Mouse (Mus musculus) embryonic facial prominence, embryonic 10.5 days (tissue): ENCODE results near the gene Kpna3. TPM values are rescaled to one million over a fixed set of nuclear protein-coding genes. Genes with fewer than 3 reads are reported as not detected.
"Not testable (repeated sequence)": the region's sequence is repeated elsewhere in the genome, so short reads cannot be mapped to it uniquely, and the experiment has no call there.

ENCODE experiments used
- DNase-seq: peaks from one replicate; pipeline ENCODE4 v3.0.0-alpha.2; 2017; ENCODE audit warnings: low spot score
- H3K27ac ChIP-seq: fragments of 300-500 bp; sonication (generic); replicated peaks from 2 replicates; pipeline ENCODE4 v1.5.1; 2016; ENCODE audit warnings: mild to moderate bottlenecking
- H3K27me3 ChIP-seq: fragments of 300-500 bp; sonication (generic); replicated peaks from 2 replicates; pipeline ENCODE4 v1.6.1; 2016; ENCODE audit warnings: low read depth, mild to moderate bottlenecking; ENCODE audit not compliant: poor library complexity, severe bottlenecking
- H3K36me3 ChIP-seq: fragments of 300-500 bp; sonication (generic); replicated peaks from 2 replicates; pipeline ENCODE4 v1.6.1; 2016; ENCODE audit warnings: mild to moderate bottlenecking, moderate library complexity
- H3K4me1 ChIP-seq: fragments of 300-500 bp; sonication (generic); 2 replicates; pipeline ENCODE4 v1.6.1; 2016
- H3K4me3 ChIP-seq: fragments of 300-500 bp; sonication (generic); 2 replicates; pipeline ENCODE4 v1.5.1; 2016; ENCODE audit warnings: mild to moderate bottlenecking, moderate library complexity
- H3K9me3 ChIP-seq: fragments of 300-500 bp; sonication (generic); 2 replicates; pipeline ENCODE4 v1.6.1; 2016; ENCODE audit warnings: mild to moderate bottlenecking
- WGBS: fragments of 180-500 bp; shearing (Covaris S2); methylation state at CpG from one replicate; pipeline ENCODE4 v1.1.7; 2016; 5-methylcytosine and 5-hydroxymethylcytosine counted together
- polyA plus RNA-seq: library from polyadenylated mRNA; unstranded; fragments of >200 nt; fragmentation: Nextera tagmentation; extraction: Ambion mirVana; gene quantifications from 2 replicates; pipeline ENCODE4 v1.2.1, GENCODE M21; 2016

Kpna3 gene
- polyA plus RNA-seq, 1 experiment from 2014 or later, result 84.7 TPM

DNA sequence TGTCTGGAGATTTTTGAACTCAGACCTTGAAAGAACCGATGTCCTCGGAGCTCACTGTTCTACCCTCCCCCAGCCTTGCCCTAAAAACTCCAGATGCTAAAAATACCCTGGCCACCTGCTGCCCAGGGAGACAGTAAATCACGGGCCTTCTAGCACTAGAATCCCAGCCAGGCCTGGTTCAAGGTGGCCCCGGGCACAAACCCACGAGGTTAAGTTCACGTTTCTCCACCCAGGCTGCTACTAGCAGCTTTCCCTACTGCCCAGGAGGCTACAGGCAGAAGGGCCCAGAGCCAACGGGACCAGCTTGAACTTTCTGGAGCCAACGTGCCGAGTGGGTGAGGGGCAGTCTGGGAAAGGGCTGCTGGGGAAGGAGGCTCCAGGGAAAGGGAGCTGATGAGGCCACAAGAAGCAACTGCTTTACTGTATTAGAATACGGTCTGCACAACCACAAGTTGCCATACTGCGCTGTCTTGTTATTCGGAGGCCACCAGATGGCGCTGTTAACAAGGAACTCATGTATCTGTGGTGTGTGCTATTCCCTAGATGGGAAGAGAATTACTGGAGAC, 108.6 kb downstream of the Kpna3 start:
- 32% methylated on average over 13 of the region's 13 CpGs for WGBS
- H3K9me3 ChIP-seq, result no peaks in the 10 kb centered on the region
- H3K4me1 ChIP-seq, result peaks cover 19% of the 10 kb centered on the region
- DNase-seq, result peak; percentile 81
- H3K27ac ChIP-seq, result no peak overlapping the region
- 0 out of 2 replicates have a peak overlapping the region, but pooled peaks have one; percentile 12 for H3K4me3 ChIP-seq
- peaks cover 3% of the 10 kb centered on the region; the same call in 1 of the 2 replicates for H3K36me3 ChIP-seq
- no peaks in the 10 kb centered on the region for H3K27me3 ChIP-seq

DNA sequence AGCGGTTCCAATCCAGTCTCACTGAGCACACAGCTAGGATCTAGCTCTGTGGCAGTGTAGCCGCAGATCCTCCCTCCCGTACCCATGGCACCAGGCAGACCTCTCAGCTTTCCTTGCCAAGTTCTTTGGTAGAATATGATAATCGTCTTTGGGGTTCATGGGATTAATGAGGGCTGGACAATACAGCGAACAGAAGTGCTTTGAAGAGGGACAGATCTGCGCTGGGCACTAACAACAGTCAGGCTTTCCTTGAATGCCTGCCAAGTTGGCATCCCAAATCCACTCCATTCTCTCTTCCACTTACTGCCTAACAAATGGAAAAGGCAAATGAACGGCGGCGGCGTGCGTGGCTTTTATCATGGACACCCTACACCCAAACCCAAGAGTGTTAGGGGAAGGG, 109.1 kb downstream of the Kpna3 start:
- H3K36me3 ChIP-seq, result peaks cover 3% of the 10 kb centered on the region; the same call in 1 of the 2 replicates
- WGBS, result 85% methylated on average over 11 of the region's 11 CpGs

DNA sequence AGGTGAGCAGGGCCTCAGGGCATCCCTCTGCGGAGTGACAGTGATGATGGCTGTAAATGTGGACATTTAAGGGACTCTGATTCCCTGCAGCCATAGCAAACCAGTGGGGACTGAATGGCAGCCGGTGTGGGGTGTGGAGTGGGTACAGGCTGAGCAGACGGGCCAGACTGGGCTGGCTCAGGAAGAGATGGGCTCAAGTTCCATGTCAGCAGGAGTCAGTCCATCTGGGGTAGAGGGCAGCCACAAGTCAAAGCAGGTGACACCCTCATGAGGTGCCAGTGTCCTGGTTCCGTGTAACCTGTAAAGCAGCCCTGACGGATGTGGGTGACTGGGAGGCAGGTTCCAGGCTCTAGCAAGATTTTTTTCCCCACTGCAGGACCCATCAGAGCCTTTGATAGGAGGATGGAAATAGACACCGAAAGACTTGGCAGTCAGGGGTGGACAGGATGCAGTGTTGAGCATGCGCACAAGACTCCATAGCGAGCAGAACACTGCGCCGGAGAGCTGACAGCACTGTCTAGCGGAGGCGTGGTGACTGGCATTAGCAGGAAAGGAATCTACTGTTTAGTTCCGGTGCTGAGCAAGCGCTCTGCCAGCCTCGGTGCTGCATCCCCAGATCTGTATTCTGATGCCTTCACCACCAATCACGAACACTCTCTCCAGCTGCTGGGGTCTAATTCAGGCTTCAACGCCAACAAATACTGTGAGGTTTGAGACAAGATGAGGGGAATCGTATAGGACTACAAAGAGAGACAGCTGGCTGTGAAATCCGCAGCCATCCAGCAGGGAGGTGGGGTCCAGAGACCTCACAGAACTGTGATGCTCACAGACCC, 111.8 kb downstream of the Kpna3 start:
- H3K27me3 ChIP-seq, result no peaks in the 10 kb centered on the region
- peak; percentile 62 for DNase-seq
- H3K4me1 ChIP-seq, result peaks cover 19% of the 10 kb centered on the region
- H3K27ac ChIP-seq, result peak overlapping the region; percentile 15
- no peaks in the 10 kb centered on the region for H3K36me3 ChIP-seq
- H3K4me3 ChIP-seq, result peak overlapping the region; percentile 47
- H3K9me3 ChIP-seq, result 0 out of 2 replicates have a peak, but pooled peaks cover 4% of the 10 kb centered on the region
- 33% methylated on average over 19 of the region's 19 CpGs for WGBS

More for the DNA sequence above, 109.1 kb downstream of the Kpna3 start:
- DNase-seq, result no peak
- Histone ChIP-seq H3K4me1 (peaks cover 19% of the 10 kb centered on the region), H3K27me3 (no peaks in the 10 kb centered on the region), H3K27ac (no peak overlapping the region), H3K9me3 (no peaks in the 10 kb centered on the region), H3K4me3 (no peak overlapping the region)

DNA sequence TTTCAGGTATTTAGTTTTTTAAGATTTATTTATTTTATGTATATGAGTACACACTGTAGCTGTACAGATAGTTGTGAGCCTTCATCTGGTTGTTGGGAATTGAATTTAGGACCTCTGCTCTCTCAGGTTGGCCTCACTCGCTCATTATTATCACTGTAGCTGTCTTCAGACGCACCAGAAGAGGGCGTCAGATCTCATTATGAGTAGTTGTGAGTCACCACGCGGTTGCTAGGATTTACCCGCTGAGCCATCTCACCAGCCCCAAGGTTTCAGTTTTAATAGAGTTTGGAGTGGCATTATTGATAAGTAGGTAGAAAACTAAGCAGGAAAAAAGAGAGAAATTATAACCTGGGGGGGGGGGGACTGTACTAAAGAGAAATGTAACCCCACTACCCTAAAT, 112.7 kb downstream of the Kpna3 start:
- not testable (repeated sequence) for H3K36me3 ChIP-seq, H3K27ac ChIP-seq, H3K9me3 ChIP-seq, H3K4me3 ChIP-seq, H3K27me3 ChIP-seq, DNase-seq
- peaks cover 19% of the 10 kb centered on the region for H3K4me1 ChIP-seq
- 19% methylated on average over 6 of the region's 6 CpGs for WGBS

DNA sequence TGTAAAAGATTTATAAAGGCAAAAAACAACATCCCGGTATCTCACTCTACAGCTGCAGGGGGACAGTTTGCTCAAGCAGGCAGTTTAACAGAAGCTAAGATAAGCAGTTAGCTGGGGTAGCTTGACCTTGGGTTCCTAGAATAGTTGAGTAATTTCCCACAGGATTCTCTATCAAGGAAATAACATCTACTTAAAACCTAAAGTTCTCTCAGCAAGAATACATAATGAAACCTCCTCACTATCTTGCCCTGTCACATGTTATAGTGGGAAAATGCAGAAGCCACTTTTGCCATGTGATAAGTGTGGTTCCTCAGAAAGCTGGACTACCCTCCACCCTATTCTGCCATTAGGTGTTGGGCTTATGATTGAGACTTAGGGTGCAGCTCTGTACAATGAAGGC, 116.9 kb downstream of the Kpna3 start:
- no peaks in the 10 kb centered on the region for H3K36me3 ChIP-seq
- H3K27ac ChIP-seq, result no peak overlapping the region
- WGBS, result 94% methylated on average over 1 of the region's 1 CpGs
- H3K4me1 ChIP-seq, result peaks cover 10% of the 10 kb centered on the region
- H3K27me3 ChIP-seq, result no peaks in the 10 kb centered on the region
- H3K4me3 ChIP-seq, result no peak overlapping the region
- no peak for DNase-seq
- H3K9me3 ChIP-seq, result peaks cover 7% of the 10 kb centered on the region; the same call in 1 of the 2 replicates

DNA sequence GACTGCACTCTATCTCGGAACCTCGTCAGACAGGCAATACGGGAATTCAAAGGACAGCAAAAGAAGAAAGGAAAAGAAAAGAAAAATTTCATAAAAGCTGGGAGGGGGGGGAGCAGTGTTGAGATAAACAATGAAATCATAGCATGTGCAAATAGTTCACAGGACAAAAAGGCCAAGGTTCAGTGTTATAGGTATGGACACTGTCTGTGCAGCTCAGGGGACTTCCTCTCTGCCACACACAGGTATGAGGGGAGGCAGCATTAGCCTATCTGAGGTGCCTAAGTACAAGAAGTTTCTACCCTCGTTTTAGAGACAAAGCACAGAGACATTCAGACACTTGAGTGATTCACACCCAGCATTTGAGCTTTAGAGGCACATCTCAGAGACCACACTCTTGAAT, 118.5 kb downstream of the Kpna3 start:
- Histone ChIP-seq H3K27ac (no peak overlapping the region), H3K4me1 (peaks cover 7% of the 10 kb centered on the region; the same call in 1 of the 2 replicates), H3K36me3 (no peaks in the 10 kb centered on the region), H3K4me3 (no peak overlapping the region), H3K27me3 (no peaks in the 10 kb centered on the region), H3K9me3 (peaks cover 7% of the 10 kb centered on the region; the same call in 1 of the 2 replicates)
- WGBS, result 90% methylated on average over 4 of the region's 4 CpGs
- no peak for DNase-seq

DNA sequence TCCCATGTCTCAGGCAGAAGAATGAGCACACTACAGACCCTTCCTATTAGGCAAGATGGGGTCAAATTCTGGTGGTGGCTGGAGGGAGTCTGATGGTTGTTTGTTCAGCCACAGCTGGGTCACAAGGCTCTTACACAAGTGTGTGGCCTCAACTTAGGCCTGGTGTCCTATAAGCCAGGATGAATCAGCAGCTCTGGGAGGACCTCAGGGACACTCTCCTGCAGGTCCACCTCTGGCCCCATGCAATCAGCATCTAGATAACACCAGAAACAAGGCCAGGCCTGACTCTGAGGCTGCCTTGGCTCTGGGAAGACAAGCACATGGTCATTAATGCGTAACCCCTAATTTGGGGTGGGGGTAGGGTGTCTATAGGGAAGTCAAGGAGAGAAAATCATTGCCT, 118.9 kb downstream of the Kpna3 start:
- Histone ChIP-seq H3K36me3 (no peaks in the 10 kb centered on the region), H3K27me3 (no peaks in the 10 kb centered on the region), H3K4me1 (peaks cover 7% of the 10 kb centered on the region; the same call in 1 of the 2 replicates), H3K27ac (no peak overlapping the region), H3K4me3 (no peak overlapping the region), H3K9me3 (peaks cover 7% of the 10 kb centered on the region; the same call in 1 of the 2 replicates)
- WGBS, result 88% methylated on average over 1 of the region's 1 CpGs
- no peak for DNase-seq

DNA sequence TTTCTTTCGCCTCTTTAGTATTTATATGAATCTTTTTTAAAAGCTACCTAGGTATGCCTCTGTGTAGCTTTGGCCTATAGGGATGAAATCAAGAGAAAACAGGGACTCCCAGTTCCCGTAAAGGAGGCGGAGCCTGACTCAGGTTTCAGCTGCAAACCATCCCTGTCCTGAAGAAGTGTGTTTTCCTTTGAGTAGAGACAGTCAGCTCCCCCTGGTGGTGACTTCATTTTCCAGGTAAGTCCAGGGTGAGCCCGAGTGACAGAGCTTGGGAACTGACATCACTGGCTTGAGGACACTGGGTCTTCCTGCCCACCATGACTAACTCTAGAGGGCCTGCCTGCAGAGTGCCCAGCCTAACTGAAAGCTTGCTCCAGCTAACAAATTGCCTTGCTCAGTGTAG, 122.8 kb downstream of the Kpna3 start:
- H3K36me3 ChIP-seq, result no peaks in the 10 kb centered on the region
- no peak overlapping the region for H3K27ac ChIP-seq
- H3K4me3 ChIP-seq, result no peak overlapping the region
- 32% methylated on average over 4 of the region's 4 CpGs for WGBS
- H3K4me1 ChIP-seq, result peaks cover 7% of the 10 kb centered on the region; the same call in 1 of the 2 replicates
- no peaks in the 10 kb centered on the region for H3K27me3 ChIP-seq
- no peaks in the 10 kb centered on the region for H3K9me3 ChIP-seq
- peak; percentile 66 for DNase-seq

Other genes starting within 250 kb of the Kpna3 start
- not detected in 2 replicates for gene Sgcg, start 181.4 kb downstream of the Kpna3 start, polyA plus RNA-seq
- gene Arl11, start 130.1 kb downstream of the Kpna3 start, polyA plus RNA-seq, result 0.30 and 0.36 TPM in 2 replicates
- gene Ebpl, start 79.4 kb downstream of the Kpna3 start, polyA plus RNA-seq, result 9.7 and 10.5 TPM in 2 replicates
- gene Spryd7, start 117.0 kb upstream of the Kpna3 start, polyA plus RNA-seq, result 15.5 and 16.2 TPM in 2 replicates
- gene Trim13, start 158.4 kb upstream of the Kpna3 start, polyA plus RNA-seq, result 14.4 and 15.1 TPM in 2 replicates
- gene Kcnrg, start 167.6 kb upstream of the Kpna3 start, polyA plus RNA-seq, result 0.50 and 0.55 TPM in 2 replicates